Mouse (Mus musculus) urinary bladder, postnatal 4 days (tissue): ENCODE measurements around the gene Raf1.

Experiments
- DNase-seq, 2 experiments: peaks; one replicate each; pipeline ENCODE4 v3.0.0; 2021 to 2022; ENCODE audit warnings: low spot score in 2 of 2

Raf1 gene

GRCm38 (mm10) chr6:115615983-115616382 lies 60.5 kb downstream of the Raf1 start:
- no peak for DNase-seq

- no peak for DNase-seq
These were observed 62.6 kb downstream of the Raf1 start for GRCm38 (mm10) chr6:115613793-115614192.

GRCm38 (mm10) chr6:115610301-115610700 lies 66.1 kb downstream of the Raf1 start:
- no peak for DNase-seq

- no peak for DNase-seq
These were observed 67.3 kb downstream of the Raf1 start for GRCm38 (mm10) chr6:115609121-115609520.

- peak in 1 of 2 experiments; percentile 13 for DNase-seq
These were observed 69.0 kb downstream of the Raf1 start for GRCm38 (mm10) chr6:115607429-115607828.

GRCm38 (mm10) chr6:115606461-115606860 lies 70.0 kb downstream of the Raf1 start:
- peak in 1 of 2 experiments; percentile 13 for DNase-seq

GRCm38 (mm10) chr6:115601715-115602523 lies 74.5 kb downstream of the Raf1 start, which contains the start of gene Mkrn2:
TSS of gene Mkrn2 (plus strand) at chr6:115601902.
- peak; percentile 80 to 85 for DNase-seq

- no peak for DNase-seq
These were observed 75.1 kb downstream of the Raf1 start for GRCm38 (mm10) chr6:115601322-115601714.

GRCm38 (mm10) chr6:115595667-115596066 lies 80.8 kb downstream of the Raf1 start:
- DNase-seq = no peak

- no peak for DNase-seq
These were observed 82.0 kb downstream of the Raf1 start for GRCm38 (mm10) chr6:115594463-115594862.

- no peak for DNase-seq
These were observed 83.2 kb downstream of the Raf1 start for GRCm38 (mm10) chr6:115593252-115593651.

GRCm38 (mm10) chr6:115592458-115592857 lies 84.0 kb downstream of the Raf1 start, which contains the start of gene Mkrn2os:
TSS of gene Mkrn2os (minus strand) at chr6:115592576.
- no peak for DNase-seq

GRCm38 (mm10) chr6:115591692-115592359 lies 84.6 kb downstream of the Raf1 start:
- DNase-seq = no peak

GRCm38 (mm10) chr6:115586321-115586720 lies 90.1 kb downstream of the Raf1 start:
- no peak for DNase-seq

GRCm38 (mm10) chr6:115584176-115584575 lies 92.3 kb downstream of the Raf1 start:
- no peak for DNase-seq

GRCm38 (mm10) chr6:115583430-115584125 lies 92.9 kb downstream of the Raf1 start:
- DNase-seq = peak in 1 of 2 experiments; percentile 14

- no peak for DNase-seq
These were observed 93.9 kb downstream of the Raf1 start for GRCm38 (mm10) chr6:115582328-115583115.

- no peak for DNase-seq
These were observed 95.6 kb downstream of the Raf1 start for GRCm38 (mm10) chr6:115580810-115581209.

- DNase-seq = no peak
These were observed 98.5 kb downstream of the Raf1 start for GRCm38 (mm10) chr6:115577941-115578340.

GRCm38 (mm10) chr6:115577407-115577806 lies 99.0 kb downstream of the Raf1 start:
- DNase-seq = no peak

- no peak for DNase-seq
These were observed 102.3 kb downstream of the Raf1 start for GRCm38 (mm10) chr6:115574171-115574570.
